Mouse (Mus musculus) MEL (cell line): ENCODE data around the gene Hltf. TPM values are rescaled to one million over a fixed set of nuclear protein-coding genes. Genes with fewer than 3 reads are reported as not detected.

Experiments
- DNase-seq: peaks from one replicate; pipeline ENCODE4 v3.0.0; 2011; ENCODE audit warnings: low read depth, low spot score
- H3K27ac ChIP-seq: 2 replicates; pipeline ENCODE4 v1.5.1; 2012; ENCODE audit warnings: low read depth, mild to moderate bottlenecking, control low read depth, low read length, moderate library complexity; ENCODE audit not compliant: control insufficient read depth
- H3K27me3 ChIP-seq, 2 experiments: fragments of 150-350 bp in 1 of 2; sonication (generic) in 1 of 2; 2 replicates each; pipeline ENCODE4 v1.6.1; 2012; ENCODE audit warnings: low read length in 2 of 2, mild to moderate bottlenecking in 2 of 2, improper control_type of control experiment in 1 of 2, moderate library complexity in 1 of 2; ENCODE audit not compliant: insufficient read depth in 2 of 2, control insufficient read depth in 1 of 2
- H3K36me3 ChIP-seq, 2 experiments: 2 replicates each; pipeline ENCODE4 v1.6.1; 2012 to 2014; ENCODE audit warnings: low read length in 2 of 2, improper control_type of control experiment in 1 of 2, inconsistent platforms in 1 of 2, mild to moderate bottlenecking in 1 of 2; ENCODE audit not compliant: insufficient read depth in 2 of 2, control insufficient read depth in 1 of 2
- H3K4me1 ChIP-seq, 2 experiments: fragments of 150-350 bp in 1 of 2; sonication (generic) in 1 of 2; 2 replicates each; pipeline ENCODE4 v1.6.1; 2012; ENCODE audit warnings: low read length in 2 of 2, improper control_type of control experiment in 1 of 2, mild to moderate bottlenecking in 1 of 2; ENCODE audit not compliant: insufficient read depth in 2 of 2, control insufficient read depth in 1 of 2
- H3K4me3 ChIP-seq, 2 experiments: fragments of 150-350 bp in 1 of 2; sonication (generic) in 1 of 2; 2 replicates each; pipeline ENCODE4 v1.5.1; 2012; ENCODE audit warnings: low read depth in 2 of 2, low read length in 2 of 2, mild to moderate bottlenecking in 2 of 2, moderate library complexity in 2 of 2, control low read depth in 1 of 2, improper control_type of control experiment in 1 of 2; ENCODE audit not compliant: control insufficient read depth in 1 of 2, insufficient read depth in 1 of 2
- H3K79me2 ChIP-seq: 2 replicates; pipeline ENCODE4 v1.6.1; 2012; ENCODE audit warnings: mild to moderate bottlenecking, low read length, moderate library complexity; ENCODE audit not compliant: control insufficient read depth, poor library complexity, insufficient read depth
- H3K9ac ChIP-seq: 2 replicates; pipeline ENCODE4 v1.6.1; 2012; ENCODE audit warnings: low read depth, mild to moderate bottlenecking, control low read depth, low read length, moderate library complexity; ENCODE audit not compliant: control insufficient read depth, poor library complexity, severe bottlenecking
- H3K9me3 ChIP-seq: fragments of 150-350 bp; sonication (generic); replicated peaks from 2 replicates; pipeline ENCODE4 v1.6.1; 2012; ENCODE audit warnings: mild to moderate bottlenecking, low read length, improper control_type of control experiment, moderate library complexity; ENCODE audit not compliant: insufficient read depth
- GATA1 ChIP-seq: IDR thresholded peaks from 2 replicates; pipeline ENCODE4 v1.6.1; 2011; ENCODE audit warnings: low read depth, low read length, improper control_type of control experiment
- HCFC1 ChIP-seq: IDR thresholded peaks from 2 replicates; pipeline ENCODE4 v1.6.1; 2012; ENCODE audit warnings: low read depth, mild to moderate bottlenecking, inconsistent platforms, low read length, improper control_type of control experiment, moderate library complexity
- JUND ChIP-seq: IDR thresholded peaks from 2 replicates; pipeline ENCODE4 v1.6.1; 2011; ENCODE audit warnings: low read depth, mild to moderate bottlenecking, improper control_type of control experiment, low read length
- MEF2A ChIP-seq: IDR thresholded peaks from 2 replicates; pipeline ENCODE4 v1.6.1; 2014; ENCODE audit warnings: low read depth, mild to moderate bottlenecking, inconsistent platforms, low read length, improper control_type of control experiment; ENCODE audit not compliant: poor library complexity, insufficient replicate concordance, severe bottlenecking; ENCODE audit errors: extremely low read depth
- MYB ChIP-seq: IDR thresholded peaks from 2 replicates; pipeline ENCODE4 v1.6.1; 2011; ENCODE audit warnings: mild to moderate bottlenecking, low read depth, low read length, improper control_type of control experiment
- MYC ChIP-seq: IDR thresholded peaks from 2 replicates; pipeline ENCODE4 v1.6.1; 2011; ENCODE audit warnings: low read depth, mild to moderate bottlenecking, low read length, improper control_type of control experiment, moderate library complexity
- POLR2A ChIP-seq, 2 experiments: IDR thresholded peaks; 2 replicates each; pipeline ENCODE4 v1.6.1; 2011 to 2012; ENCODE audit warnings: low read length in 2 of 2, mild to moderate bottlenecking in 2 of 2, control low read depth in 1 of 2, improper control_type of control experiment in 1 of 2, low read depth in 1 of 2, moderate library complexity in 1 of 2; ENCODE audit not compliant: control insufficient read depth in 1 of 2, insufficient read depth in 1 of 2, poor library complexity in 1 of 2
- SIN3A ChIP-seq: IDR thresholded peaks from 2 replicates; pipeline ENCODE4 v1.6.1; 2012; ENCODE audit warnings: low read length, improper control_type of control experiment, inconsistent platforms
- SMC3 ChIP-seq: IDR thresholded peaks from 2 replicates; pipeline ENCODE4 v1.6.1; 2011; ENCODE audit warnings: low read depth, low read length, improper control_type of control experiment
- TCF12 ChIP-seq: IDR thresholded peaks from 2 replicates; pipeline ENCODE4 v1.6.1; 2014; ENCODE audit warnings: low read depth, mild to moderate bottlenecking, inconsistent platforms, low read length, improper control_type of control experiment, moderate library complexity
- USF2 ChIP-seq, 2 experiments: IDR thresholded peaks; 2 replicates each; pipeline ENCODE4 v1.6.1; 2011 to 2012; ENCODE audit warnings: improper control_type of control experiment in 2 of 2, low read length in 2 of 2, borderline replicate concordance in 1 of 2, inconsistent platforms in 1 of 2, low read depth in 1 of 2, mild to moderate bottlenecking in 1 of 2; ENCODE audit not compliant: insufficient read depth in 1 of 2
- ZC3H11A ChIP-seq: IDR thresholded peaks from 2 replicates; pipeline ENCODE4 v1.6.1; 2012; ENCODE audit warnings: low read depth, mild to moderate bottlenecking, inconsistent platforms, low read length, improper control_type of control experiment
- ZKSCAN1 ChIP-seq: IDR thresholded peaks from 2 replicates; pipeline ENCODE4 v1.6.1; 2012; ENCODE audit warnings: low read depth, mild to moderate bottlenecking, inconsistent platforms, low read length, improper control_type of control experiment, moderate library complexity
- polyA plus RNA-seq, 2 experiments: library from polyadenylated mRNA; stranded (reverse) in 1 of 2; unstranded in 1 of 2; fragments of >175 nt in 1 of 2; fragments of >200 nt in 1 of 2; gene quantifications; 2 replicates each; pipeline versions ENCODE4 v1.2.1 to v1.2.4; 2012; ENCODE audit warnings: low replicate concordance in 2 of 2, low read depth in 1 of 2; ENCODE audit not compliant: insufficient read length in 2 of 2, insufficient read depth in 1 of 2, missing spikeins in 1 of 2
- total RNA-seq: library from RNA; depleted of rRNA; stranded (reverse); fragments of 300-350 nt; gene quantifications from 2 replicates; pipeline ENCODE4 v1.2.3, GENCODE M21; 2012

The Hltf gene
- total and polyA plus RNA-seq, 3 experiments: 9.8 to 10.0 TPM; not detected in 1

DNA sequence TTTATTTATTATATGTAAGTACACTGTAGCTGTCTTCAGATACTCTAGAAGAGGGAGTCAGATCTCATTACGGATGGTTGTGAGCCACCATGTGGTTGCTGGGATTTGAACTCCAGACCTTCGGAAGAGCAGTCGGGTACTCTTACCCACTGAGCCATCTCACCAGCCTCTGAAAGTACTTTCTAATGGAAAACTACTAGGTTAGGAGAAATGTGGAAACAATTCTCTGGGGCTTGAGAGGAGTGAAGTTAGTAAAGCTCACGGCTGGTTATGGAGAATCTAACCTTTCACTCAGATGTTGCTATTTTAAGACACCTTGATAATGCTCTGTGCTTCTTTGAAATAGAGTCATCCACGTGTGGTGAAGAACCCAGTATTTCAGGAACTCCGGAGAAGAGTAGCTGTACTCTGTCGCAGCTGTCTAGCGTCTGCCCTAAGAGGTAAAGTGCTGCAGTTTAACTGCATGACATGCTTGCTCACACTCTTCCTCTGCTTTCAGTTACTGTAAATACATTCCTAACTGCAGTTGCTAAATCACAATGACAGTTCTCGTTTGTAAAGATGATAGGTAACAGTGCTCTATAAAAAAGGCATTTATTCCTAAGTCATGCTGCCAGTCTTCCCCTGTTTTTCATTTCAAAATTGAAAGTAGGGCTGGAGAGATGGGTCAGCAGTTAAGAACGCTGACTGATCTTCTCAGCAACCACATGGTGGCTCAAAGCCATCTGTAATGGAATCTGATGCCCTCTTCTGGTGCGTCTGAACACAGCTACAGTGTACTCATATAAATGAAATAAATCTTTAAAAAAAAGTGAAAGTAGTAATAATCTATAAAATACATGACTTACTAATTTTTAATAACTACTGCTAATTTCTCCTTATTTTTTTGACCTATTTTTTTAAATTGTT lies 18.8 kb downstream of the Hltf start (continued):
- TF ChIP-seq ZC3H11A: peak; percentile 32; the same call in 1 of the 2 replicates
- no peak for TF ChIP-seq JUND
- TF ChIP-seq ZKSCAN1: no peak
- TF ChIP-seq MEF2A: no peak

DNA sequence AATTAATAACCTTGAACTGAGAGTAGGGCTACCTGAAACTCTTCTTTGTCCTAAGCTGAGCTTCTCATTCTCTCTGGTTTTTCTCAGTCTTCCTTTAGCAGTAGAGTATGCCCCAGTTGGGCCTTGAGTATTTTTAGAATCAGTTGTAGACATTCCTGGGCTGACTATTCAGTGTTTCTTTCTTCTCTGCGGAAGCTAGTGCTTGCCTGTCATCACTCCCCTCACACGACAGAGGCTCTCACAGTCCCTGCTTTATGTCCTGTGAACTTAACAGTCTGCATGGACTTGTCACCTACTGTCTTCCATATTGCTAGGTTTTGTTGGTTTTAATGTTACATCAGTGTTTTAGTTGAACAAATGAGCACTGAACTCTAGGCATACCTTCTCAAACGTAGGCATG lies 24.6 kb downstream of the Hltf start:
- no peak for DNase-seq
- no peak overlapping the region for H3K27ac ChIP-seq
- TF ChIP-seq HCFC1: no peak
- H3K9me3 ChIP-seq: no peaks in the 10 kb centered on the region
- H3K4me3 ChIP-seq: no peak overlapping the region
- peaks cover 0 to 3% of the 10 kb centered on the region in 2 experiments; a peak in 2 of 4 replicates for H3K36me3 ChIP-seq
- H3K79me2 ChIP-seq: no peaks in the 10 kb centered on the region
- H3K4me1 ChIP-seq: no peaks in the 10 kb centered on the region
- H3K9ac ChIP-seq: no peak overlapping the region
- no peaks in the 10 kb centered on the region for H3K27me3 ChIP-seq

DNA sequence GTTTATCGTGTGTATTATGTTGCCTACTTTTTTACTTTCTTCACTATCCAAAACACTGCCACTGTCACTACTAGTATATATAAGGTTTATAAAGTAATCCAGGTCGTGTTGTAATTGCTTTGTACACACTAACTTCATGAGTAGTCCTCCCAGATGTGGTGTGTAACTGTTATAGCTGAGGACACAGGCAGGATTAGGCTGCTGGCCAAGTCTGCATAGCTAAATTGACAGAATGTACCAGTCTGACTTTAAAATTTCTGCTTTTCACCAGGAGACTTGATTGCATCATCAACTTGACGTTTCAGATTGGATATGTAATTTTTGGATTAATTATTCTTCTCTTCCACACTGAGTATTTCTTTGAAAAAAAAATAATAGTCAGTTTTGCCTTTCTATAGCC lies 46.2 kb downstream of the Hltf start:
- H3K9ac ChIP-seq: no peak overlapping the region
- no peak for DNase-seq
- TF ChIP-seq GATA1 (no peak), TCF12 (no peak), SMC3 (no peak), HCFC1 (no peak), MEF2A (no peak), ZKSCAN1 (no peak), MYB (no peak), POLR2A (IDR thresholded peaks at IDR 0.05; ENCODE audit: control insufficient read depth in 1 of 2, insufficient read depth in 1 of 2, low read depth in 1 of 2, low read length in 2 of 2, poor library complexity in 1 of 2) (no peak), JUND (no peak), USF2 (IDR thresholded peaks at IDR 0.05; ENCODE audit: borderline replicate concordance in 1 of 2, insufficient read depth in 1 of 2, low read depth in 1 of 2, low read length in 2 of 2) (no peak), MYC (no peak), SIN3A (no peak)
- TF ChIP-seq, all 39 proteins: peak for 0
- Histone ChIP-seq H3K4me3 (no peak overlapping the region), H3K27ac (no peak overlapping the region), H3K27me3 (no peaks in the 10 kb centered on the region), H3K4me1 (peaks cover 2 to 3% of the 10 kb centered on the region in 2 experiments; a peak in 1 of 4 replicates), H3K36me3 (peaks cover 4 to 5% of the 10 kb centered on the region in 2 experiments; a peak in 3 of 4 replicates), H3K9me3 (no peaks in the 10 kb centered on the region), H3K79me2 (no peaks in the 10 kb centered on the region)
